Mouse (Mus musculus): ENCODE measurements around the gene Atp1b1.
A peak's percentile ranks its signal among the peaks of the same experiment; 100 is the strongest.

Gene Atp1b1

GRCm38 (mm10) chr1:164436749-164437148 is 21.4 kb downstream of the Atp1b1 start:
- no peak for DNase-seq

GRCm38 (mm10) chr1:164434049-164434448 is 24.1 kb downstream of the Atp1b1 start:
- no peak for DNase-seq

- DNase-seq, result no peak
Measured at GRCm38 (mm10) chr1:164432649-164433048, 25.5 kb downstream of the Atp1b1 start.

- DNase-seq, result no peak
Measured at GRCm38 (mm10) chr1:164428644-164429043, 29.5 kb downstream of the Atp1b1 start.

GRCm38 (mm10) chr1:164427777-164428176 is 30.4 kb downstream of the Atp1b1 start:
- no peak for DNase-seq

- no peak for DNase-seq
Measured at GRCm38 (mm10) chr1:164426227-164426626, 31.9 kb downstream of the Atp1b1 start.

GRCm38 (mm10) chr1:164420623-164421354 is 37.4 kb downstream of the Atp1b1 start:
- DNase-seq, result no peak

- DNase-seq, result no peak
Measured at GRCm38 (mm10) chr1:164419401-164419800, 38.8 kb downstream of the Atp1b1 start.

- peak; percentile 87 for DNase-seq
Measured at GRCm38 (mm10) chr1:164418320-164418719, 39.8 kb downstream of the Atp1b1 start.

GRCm38 (mm10) chr1:164417604-164418003 is 40.6 kb downstream of the Atp1b1 start:
- no peak for DNase-seq

GRCm38 (mm10) chr1:164416692-164417394 is 41.3 kb downstream of the Atp1b1 start:
- DNase-seq, result peak; percentile 79

- peak; percentile 89 for DNase-seq
Measured at GRCm38 (mm10) chr1:164415347-164415751, 42.8 kb downstream of the Atp1b1 start.

- no peak for DNase-seq
Measured at GRCm38 (mm10) chr1:164413608-164414007, 44.5 kb downstream of the Atp1b1 start.

GRCm38 (mm10) chr1:164412906-164413305 is 45.2 kb downstream of the Atp1b1 start:
- no peak for DNase-seq

- DNase-seq, result peak; percentile 82
Measured at GRCm38 (mm10) chr1:164411306-164411705, 46.8 kb downstream of the Atp1b1 start.

GRCm38 (mm10) chr1:164408655-164409054 is 49.5 kb downstream of the Atp1b1 start:
- DNase-seq, result no peak

GRCm38 (mm10) chr1:164406506-164406905 is 51.6 kb downstream of the Atp1b1 start:
- no peak for DNase-seq

- no peak for DNase-seq
Measured at GRCm38 (mm10) chr1:164405385-164405802, 52.8 kb downstream of the Atp1b1 start.

GRCm38 (mm10) chr1:164399578-164399977 is 58.6 kb downstream of the Atp1b1 start:
- no peak for DNase-seq

GRCm38 (mm10) chr1:164397672-164398071 is 60.5 kb downstream of the Atp1b1 start:
- DNase-seq, result no peak

GRCm38 (mm10) chr1:164395131-164395780 is 62.9 kb downstream of the Atp1b1 start:
- no peak for DNase-seq

- DNase-seq, result no peak
Measured at GRCm38 (mm10) chr1:164392176-164392575, 66.0 kb downstream of the Atp1b1 start.

GRCm38 (mm10) chr1:164389743-164390142 is 68.4 kb downstream of the Atp1b1 start:
- no peak for DNase-seq
